Mouse (Mus musculus): Measurements from ENCODE around the gene Hip1r.

- TF ChIP-seq CTCF (conservative IDR thresholded peaks at IDR 0.05; ENCODE audit: insufficient read depth, insufficient read length, low read depth, low read length) (no peak), POLR2A (IDR thresholded peaks at IDR 0.05; ENCODE audit: low read depth, low read length) (no peak)
Observed at GRCm38 (mm10) chr5:123931131-123931530, 42.3 kb upstream of the Hip1r start.
